Mouse (Mus musculus): Measurements from ENCODE around the gene Ino80. TPM values are rescaled to one million over a fixed set of nuclear protein-coding genes. Genes with fewer than 3 reads are reported as not detected.
A peak's percentile ranks its signal among the peaks of the same experiment; 100 is the strongest.

Ino80 gene
- total RNA-seq, 2 experiments from 2014 or later = 17.9 to 19.5 TPM

DNA sequence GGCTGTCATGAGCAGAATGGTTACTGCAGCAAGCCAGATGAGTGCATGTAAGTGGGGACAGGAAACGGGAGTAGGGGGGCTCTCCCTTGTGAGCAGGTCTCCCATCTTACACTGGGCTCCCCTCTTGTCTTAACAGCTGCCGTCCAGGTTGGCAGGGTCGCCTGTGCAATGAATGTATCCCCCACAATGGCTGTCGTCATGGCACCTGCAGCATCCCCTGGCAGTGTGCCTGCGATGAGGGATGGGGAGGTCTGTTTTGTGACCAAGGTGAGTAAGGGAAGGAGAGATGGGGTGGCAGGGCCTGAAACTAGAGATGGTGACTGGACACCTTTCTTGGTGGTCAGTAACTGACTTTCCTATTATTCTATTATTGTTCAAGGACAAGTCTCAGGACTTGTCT lies 148.9 kb downstream of the Ino80 start:
- intact Hi-C loops (cut with DNase I) = no loop called here
- DNase-seq (ENCODE audit: low spot score in 2 of 2) = no peak

DNA sequence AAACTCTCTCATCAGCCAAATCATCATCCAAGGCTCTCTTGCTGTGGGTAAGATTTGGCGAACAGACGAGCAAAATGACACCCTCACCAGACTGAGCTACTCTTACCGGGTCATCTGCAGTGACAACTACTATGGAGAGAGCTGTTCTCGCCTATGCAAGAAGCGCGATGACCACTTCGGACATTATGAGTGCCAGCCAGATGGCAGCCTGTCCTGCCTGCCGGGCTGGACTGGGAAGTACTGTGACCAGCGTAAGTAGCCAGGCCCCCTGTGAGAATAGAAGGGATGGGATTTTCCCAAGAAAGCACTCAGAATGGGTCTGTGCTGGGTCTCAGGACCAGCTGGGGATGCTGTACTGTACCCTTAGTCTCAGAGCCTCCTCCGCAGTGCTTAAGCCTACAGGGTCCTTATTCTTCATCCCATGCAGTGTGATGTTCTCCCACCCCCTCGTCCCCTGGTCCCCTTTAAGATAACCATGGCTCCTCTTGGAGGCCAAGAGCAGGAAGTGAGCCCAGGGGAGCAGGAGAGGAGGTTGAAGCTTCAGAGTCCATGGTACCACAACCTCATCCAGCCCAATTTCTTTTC lies 149.5 kb downstream of the Ino80 start:
- DNase-seq (ENCODE audit: low spot score in 2 of 2) = no peak
- intact Hi-C loops (cut with DNase I) = loop anchor here (2.0 kb wide), 1 partner anchor 27 kb away; no protein-coding TSS in a partner anchor

DNA sequence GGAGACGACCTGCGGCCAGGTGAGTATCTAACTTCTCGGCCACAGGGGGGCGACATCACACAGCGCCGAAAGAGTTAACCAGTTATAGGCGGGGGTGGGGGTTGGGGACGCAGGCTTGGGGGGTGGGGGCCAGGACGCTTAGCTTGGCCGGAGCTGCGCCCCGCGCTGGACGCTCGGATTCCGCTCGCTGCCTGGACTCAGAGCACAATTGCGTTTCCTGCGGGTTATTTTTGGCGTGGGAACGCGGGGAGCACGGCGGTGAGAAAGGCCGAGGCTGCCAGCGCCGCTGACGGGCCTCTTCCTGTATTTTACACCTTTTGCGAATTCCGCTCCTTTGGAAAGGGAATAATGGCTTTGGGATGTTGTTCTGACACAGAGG lies 150.4 kb downstream of the Ino80 start:
- peak in 1 of 2 experiments; percentile 40 for DNase-seq (ENCODE audit: low spot score in 2 of 2)
- intact Hi-C loops (cut with DNase I) = loop anchor here (2.0 kb wide), 1 partner anchor 26 kb away; no protein-coding TSS in a partner anchor

DNA sequence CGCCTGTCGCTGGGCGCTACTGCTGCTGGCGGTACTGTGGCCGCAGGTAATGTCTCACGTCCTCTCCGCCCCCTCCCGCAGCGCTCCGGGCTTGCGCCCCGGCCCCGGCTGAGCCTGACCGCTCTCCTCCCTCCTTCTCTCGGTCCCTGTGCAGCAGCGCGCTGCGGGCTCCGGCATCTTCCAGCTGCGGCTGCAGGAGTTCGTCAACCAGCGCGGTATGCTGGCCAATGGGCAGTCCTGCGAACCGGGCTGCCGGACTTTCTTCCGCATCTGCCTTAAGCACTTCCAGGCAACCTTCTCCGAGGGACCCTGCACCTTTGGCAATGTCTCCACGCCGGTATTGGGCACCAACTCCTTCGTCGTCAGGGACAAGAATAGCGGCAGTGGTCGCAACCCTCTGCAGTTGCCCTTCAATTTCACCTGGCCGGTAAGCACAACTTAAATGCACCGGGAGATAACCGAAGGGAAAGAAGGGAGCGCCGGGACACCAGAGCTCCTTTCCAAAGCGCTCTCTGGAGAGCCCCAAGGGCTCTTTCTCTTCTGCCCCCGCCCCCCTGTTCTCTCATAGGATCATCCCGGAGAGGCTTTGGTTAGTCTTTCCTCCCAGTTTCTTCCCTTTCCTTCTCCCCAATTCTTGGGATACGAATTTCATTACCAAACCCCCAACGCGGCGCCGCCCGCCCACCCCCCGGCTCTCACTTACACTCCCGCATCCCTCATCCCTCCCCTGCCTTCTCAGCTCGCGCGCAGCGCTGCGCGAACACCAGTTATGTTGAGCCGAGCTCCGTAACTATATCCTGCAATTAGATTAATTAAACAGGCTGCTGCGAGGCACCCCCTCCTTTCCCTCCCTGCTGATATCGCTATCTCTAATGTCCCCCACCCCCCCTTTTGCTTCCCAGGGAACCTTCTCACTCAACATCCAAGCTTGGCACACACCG lies 151.1 kb downstream of the Ino80 start:
- intact Hi-C loops (cut with DNase I) = loop anchor here (2.0 kb wide), 1 partner anchor 26 kb away; no protein-coding TSS in a partner anchor

DNA sequence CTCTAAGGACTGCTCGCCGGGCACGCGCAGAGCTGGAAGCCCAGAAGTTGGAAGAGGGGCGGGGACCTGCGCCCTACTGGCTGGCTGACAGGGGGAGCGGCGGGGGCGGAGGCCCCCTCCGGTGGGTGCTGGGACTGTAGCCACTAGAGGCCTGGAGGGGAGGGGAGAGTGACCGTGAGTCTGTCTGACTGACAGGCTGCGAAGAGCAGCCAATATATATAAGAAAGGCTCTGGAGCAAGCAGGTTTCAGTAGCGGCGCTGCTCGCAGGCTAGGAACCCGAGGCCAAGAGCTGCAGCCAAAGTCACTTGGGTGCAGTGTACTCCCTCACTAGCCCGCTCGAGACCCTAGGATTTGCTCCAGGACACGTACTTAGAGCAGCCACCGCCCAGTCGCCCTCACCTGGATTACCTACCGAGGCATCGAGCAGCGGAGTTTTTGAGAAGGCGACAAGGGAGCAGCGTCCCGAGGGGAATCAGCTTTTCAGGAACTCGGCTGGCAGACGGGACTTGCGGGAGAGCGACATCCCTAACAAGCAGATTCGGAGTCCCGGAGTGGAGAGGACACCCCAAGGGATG lies 151.8 kb downstream of the Ino80 start, which contains the start of gene Dll4:
Gene Dll4, plus strand, starts transcription at position 217 of the 576 bp plus-strand sequence.
- intact Hi-C loops (cut with DNase I) = loop anchor here (2.0 kb wide), 1 partner anchor 25 kb away; no protein-coding TSS in a partner anchor
- no peak for DNase-seq (ENCODE audit: low spot score in 2 of 2)

More for the DNA sequence above, 151.1 kb downstream of the Ino80 start:
- no peak for DNase-seq (ENCODE audit: low spot score in 2 of 2)

DNA sequence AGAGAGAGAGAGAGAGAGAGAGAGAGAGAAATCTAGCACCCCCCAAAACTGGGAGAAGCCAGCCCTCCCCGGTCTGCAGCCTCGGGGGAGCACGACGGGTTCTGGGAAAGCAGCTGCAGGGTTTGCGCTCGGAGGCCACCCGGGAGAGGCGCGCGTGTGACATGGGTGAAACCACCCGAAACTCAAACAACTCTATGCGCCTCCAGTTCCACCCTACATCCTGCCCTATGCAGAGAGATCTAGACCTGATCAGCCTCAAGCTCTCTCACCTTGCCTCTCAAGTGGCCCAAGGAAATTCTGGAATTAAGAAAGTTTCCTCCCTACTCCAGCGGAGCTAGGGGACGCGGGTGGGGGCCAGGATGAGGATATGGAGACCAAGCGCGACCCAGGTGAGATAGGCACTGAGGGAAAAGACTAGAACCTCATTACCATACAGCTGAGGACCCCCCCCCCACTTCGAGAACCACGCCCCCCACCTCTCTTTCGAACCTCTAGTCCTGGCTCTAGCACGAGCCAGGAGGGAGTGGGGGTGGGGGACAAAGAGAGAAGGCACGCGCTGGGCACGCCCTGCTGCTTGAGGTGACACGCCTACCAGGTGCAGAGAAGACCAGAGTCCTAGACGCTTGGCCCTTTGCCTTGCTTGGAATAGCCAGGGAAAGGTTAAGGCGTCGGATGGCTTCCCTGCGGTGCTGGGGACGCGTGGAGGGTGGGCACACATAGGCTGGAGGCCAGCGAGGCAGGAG lies 152.7 kb downstream of the Ino80 start:
- intact Hi-C loops (cut with DNase I) = no loop called here

DNA sequence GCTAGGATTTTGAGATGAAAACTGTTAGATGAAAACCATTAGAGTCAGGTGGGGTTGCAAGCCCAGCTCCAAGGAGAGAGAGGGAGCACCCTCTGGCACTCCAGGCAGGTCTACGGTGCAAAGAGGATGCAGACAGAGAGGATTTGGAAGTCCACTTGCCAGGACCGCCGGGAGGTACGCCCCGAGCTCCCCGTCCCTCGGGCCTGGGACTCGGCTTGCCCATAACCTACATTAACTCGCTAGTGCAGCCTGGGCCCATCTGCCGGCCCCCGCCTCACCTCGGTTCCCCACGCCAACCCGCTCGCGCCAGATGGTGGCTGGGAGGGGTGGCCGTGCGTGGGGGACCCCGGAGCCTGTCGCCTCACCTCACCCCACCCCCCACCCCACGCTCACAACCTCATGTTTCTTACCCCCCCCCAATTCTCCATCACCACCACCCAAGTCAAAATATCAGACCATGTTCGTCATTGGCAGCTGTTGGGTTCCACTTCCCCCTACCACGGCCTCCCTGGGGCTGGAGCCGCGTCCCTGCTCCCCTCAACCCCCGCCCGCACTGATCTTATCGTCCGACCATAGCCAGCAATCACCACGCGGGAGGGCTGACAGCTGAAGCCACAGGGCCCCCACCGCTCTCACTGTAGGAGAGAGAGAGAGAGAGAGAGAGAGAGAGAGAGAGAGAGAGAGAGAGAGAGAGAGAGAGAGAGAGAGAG lies 153.5 kb downstream of the Ino80 start:
- intact Hi-C loops (cut with DNase I) = no loop called here
- DNase-seq (ENCODE audit: low spot score in 2 of 2) = no peak

More for the DNA sequence above, 152.7 kb downstream of the Ino80 start:
- DNase-seq (ENCODE audit: low spot score in 2 of 2) = no peak

Other genes with a start within 250 kb of the Ino80 start
- not detected for gene Ppp1r14d, start 247.8 kb downstream of the Ino80 start, total RNA-seq (2021)
- under 1 TPM; 0.59 to 0.61 TPM for gene Spint1, start 240.3 kb downstream of the Ino80 start, total RNA-seq (2021)
- gene Rhov, start 206.4 kb downstream of the Ino80 start, total RNA-seq (2021) = 1 to 10 TPM; 9.5 to 9.9 TPM
- gene Vps18, start 188.9 kb downstream of the Ino80 start, total RNA-seq (2021) = 10 to 100 TPM; 40.2 to 40.5 TPM
- 1 to 10 TPM; 4.0 to 5.0 TPM for gene Dll4, start 151.9 kb downstream of the Ino80 start, total RNA-seq (2021)
- 1 to 10 TPM; 8.9 to 9.0 TPM for gene Chac1, start 126.5 kb downstream of the Ino80 start, total RNA-seq (2021)
- 1 to 10 TPM in 1 of 2 experiments, under 1 TPM in 1; 0.95 to 1.3 TPM for gene Exd1, start 69.9 kb upstream of the Ino80 start, total RNA-seq (2021)
- 100 to 1,000 TPM; 133 to 141 TPM for gene Chp1, start 70.0 kb upstream of the Ino80 start, total RNA-seq (2021)
- gene Nusap1, start 140.6 kb upstream of the Ino80 start, total RNA-seq (2021) = 1 to 10 TPM in 1 of 2 experiments, under 1 TPM in 1; 0.57 to 1.3 TPM
- gene Oip5, start 140.8 kb upstream of the Ino80 start, total RNA-seq (2021) = 1 to 10 TPM; 1.2 to 1.7 TPM
- gene Ndufaf1, start 185.1 kb upstream of the Ino80 start, total RNA-seq (2021) = 10 to 100 TPM; 27.7 to 30.3 TPM
- gene Rtf1, start 197.4 kb upstream of the Ino80 start, total RNA-seq (2021) = 10 to 100 TPM; 59.6 to 61.6 TPM

Data from left cerebral cortex, postnatal 14 days (tissue).